Mouse (Mus musculus): ENCODE results near the gene Olfr472. TPM values are rescaled to one million over a fixed set of nuclear protein-coding genes. Genes with fewer than 3 reads are reported as not detected.

The Olfr472 gene
- not detected for polyA plus RNA-seq (2014; fragmentation: Illumina TruSeq; extraction: RNeasy Lipid Tissue Mini Kit (QIAGEN cat#74804); ENCODE audit: insufficient read depth, low read depth, low replicate concordance)

GRCm38 (mm10) chr7:107897602-107898001, at the start of gene Olfr472:
Gene Olfr472, plus strand, starts transcription at chr7:107897902.

GRCm38 (mm10) chr7:107930146-107930545, 32.4 kb downstream of the Olfr472 start, which contains the start of gene Olfr473:
Gene Olfr473, plus strand, starts transcription at chr7:107930446.

GRCm38 (mm10) chr7:107954343-107954742, 56.6 kb downstream of the Olfr472 start, which contains the start of gene Olfr474:
Gene Olfr474, plus strand, starts transcription at chr7:107954643.

Other genes with a start within 250 kb of the Olfr472 start
- gene Cyb5r2, start 139.9 kb upstream of the Olfr472 start, polyA plus RNA-seq (2014; fragmentation: Illumina TruSeq; extraction: RNeasy Lipid Tissue Mini Kit (QIAGEN cat#74804); ENCODE audit: insufficient read depth, low read depth, low replicate concordance), result not detected
- gene Ovch2, start 96.7 kb upstream of the Olfr472 start, polyA plus RNA-seq (2014; fragmentation: Illumina TruSeq; extraction: RNeasy Lipid Tissue Mini Kit (QIAGEN cat#74804); ENCODE audit: insufficient read depth, low read depth, low replicate concordance), result not detected
- gene Olfr467, start 85.6 kb upstream of the Olfr472 start, polyA plus RNA-seq (2014; fragmentation: Illumina TruSeq; extraction: RNeasy Lipid Tissue Mini Kit (QIAGEN cat#74804); ENCODE audit: insufficient read depth, low read depth, low replicate concordance), result not detected
- gene Olfr469, start 72.4 kb upstream of the Olfr472 start, polyA plus RNA-seq (2014; fragmentation: Illumina TruSeq; extraction: RNeasy Lipid Tissue Mini Kit (QIAGEN cat#74804); ENCODE audit: insufficient read depth, low read depth, low replicate concordance), result not detected
- gene Olfr470, start 50.4 kb upstream of the Olfr472 start, polyA plus RNA-seq (2014; fragmentation: Illumina TruSeq; extraction: RNeasy Lipid Tissue Mini Kit (QIAGEN cat#74804); ENCODE audit: insufficient read depth, low read depth, low replicate concordance), result not detected
- gene Olfr473, start 32.5 kb downstream of the Olfr472 start, polyA plus RNA-seq (2014; fragmentation: Illumina TruSeq; extraction: RNeasy Lipid Tissue Mini Kit (QIAGEN cat#74804); ENCODE audit: insufficient read depth, low read depth, low replicate concordance), result not detected
- gene Olfr474, start 56.7 kb downstream of the Olfr472 start, polyA plus RNA-seq (2014; fragmentation: Illumina TruSeq; extraction: RNeasy Lipid Tissue Mini Kit (QIAGEN cat#74804); ENCODE audit: insufficient read depth, low read depth, low replicate concordance), result not detected
- gene Olfr476, start 66.9 kb downstream of the Olfr472 start, polyA plus RNA-seq (2014; fragmentation: Illumina TruSeq; extraction: RNeasy Lipid Tissue Mini Kit (QIAGEN cat#74804); ENCODE audit: insufficient read depth, low read depth, low replicate concordance), result not detected
- gene Olfr477, start 88.8 kb downstream of the Olfr472 start, polyA plus RNA-seq (2014; fragmentation: Illumina TruSeq; extraction: RNeasy Lipid Tissue Mini Kit (QIAGEN cat#74804); ENCODE audit: insufficient read depth, low read depth, low replicate concordance), result not detected
- not detected for gene Olfr478, start 136.1 kb downstream of the Olfr472 start, polyA plus RNA-seq (2014; fragmentation: Illumina TruSeq; extraction: RNeasy Lipid Tissue Mini Kit (QIAGEN cat#74804); ENCODE audit: insufficient read depth, low read depth, low replicate concordance)
- not detected for gene Olfr479, start 152.8 kb downstream of the Olfr472 start, polyA plus RNA-seq (2014; fragmentation: Illumina TruSeq; extraction: RNeasy Lipid Tissue Mini Kit (QIAGEN cat#74804); ENCODE audit: insufficient read depth, low read depth, low replicate concordance)
- not detected for gene Olfr480, start 169.4 kb downstream of the Olfr472 start, polyA plus RNA-seq (2014; fragmentation: Illumina TruSeq; extraction: RNeasy Lipid Tissue Mini Kit (QIAGEN cat#74804); ENCODE audit: insufficient read depth, low read depth, low replicate concordance)
- not detected for gene Olfr481, start 182.0 kb downstream of the Olfr472 start, polyA plus RNA-seq (2014; fragmentation: Illumina TruSeq; extraction: RNeasy Lipid Tissue Mini Kit (QIAGEN cat#74804); ENCODE audit: insufficient read depth, low read depth, low replicate concordance)
- gene Olfr482, start 199.7 kb downstream of the Olfr472 start, polyA plus RNA-seq (2014; fragmentation: Illumina TruSeq; extraction: RNeasy Lipid Tissue Mini Kit (QIAGEN cat#74804); ENCODE audit: insufficient read depth, low read depth, low replicate concordance), result not detected
- gene Olfr483, start 202.9 kb downstream of the Olfr472 start, polyA plus RNA-seq (2014; fragmentation: Illumina TruSeq; extraction: RNeasy Lipid Tissue Mini Kit (QIAGEN cat#74804); ENCODE audit: insufficient read depth, low read depth, low replicate concordance), result not detected
- not detected for gene Olfr484, start 229.5 kb downstream of the Olfr472 start, polyA plus RNA-seq (2014; fragmentation: Illumina TruSeq; extraction: RNeasy Lipid Tissue Mini Kit (QIAGEN cat#74804); ENCODE audit: insufficient read depth, low read depth, low replicate concordance)